Mouse (Mus musculus) kidney, postnatal 14 days (tissue): ENCODE measurements around the gene Ctdspl.
A peak's percentile ranks its signal among the peaks of the same experiment; 100 is the strongest.

Experiments used
- DNase-seq: peaks from one replicate; pipeline ENCODE4 v3.0.0; 2022; ENCODE audit warnings: mixed read lengths

Ctdspl gene

GRCm38 (mm10) chr9:118920798-118921515, 5.3 kb upstream of the Ctdspl start:
- DNase-seq = peak; percentile 88

- no peak for DNase-seq
Observed at GRCm38 (mm10) chr9:118921926-118922325, 4.3 kb upstream of the Ctdspl start.

DNA sequence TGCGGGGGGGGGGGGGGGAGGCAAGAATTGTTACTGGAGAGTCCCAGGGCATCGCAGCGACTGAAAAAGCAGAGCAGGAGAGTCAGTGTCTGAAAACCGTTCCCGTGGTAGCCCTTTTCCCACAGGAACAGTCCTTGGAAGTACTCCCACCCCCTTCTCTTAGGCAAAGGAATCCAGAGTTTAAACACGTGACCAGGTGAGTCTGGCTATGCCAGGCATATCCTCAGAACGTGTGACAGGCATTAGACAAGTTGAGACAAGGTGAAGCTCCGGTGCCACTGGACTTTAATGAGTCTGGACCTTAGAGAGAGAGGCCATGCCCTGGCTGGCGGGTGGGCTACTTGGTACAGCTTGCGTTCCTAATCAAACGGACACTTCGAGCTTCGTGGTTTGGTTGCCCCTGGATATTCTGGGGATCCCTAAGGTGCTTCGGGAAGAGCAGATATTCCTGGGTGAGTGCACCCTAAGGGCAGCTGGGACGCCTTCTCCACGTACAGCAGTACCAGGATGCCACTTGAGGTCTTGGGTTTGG, 1.6 kb upstream of the Ctdspl start:
- DNase-seq = no peak

GRCm38 (mm10) chr9:118925286-118926110, 755 bp upstream of the Ctdspl start:
- DNase-seq = peak; percentile 99

DNA sequence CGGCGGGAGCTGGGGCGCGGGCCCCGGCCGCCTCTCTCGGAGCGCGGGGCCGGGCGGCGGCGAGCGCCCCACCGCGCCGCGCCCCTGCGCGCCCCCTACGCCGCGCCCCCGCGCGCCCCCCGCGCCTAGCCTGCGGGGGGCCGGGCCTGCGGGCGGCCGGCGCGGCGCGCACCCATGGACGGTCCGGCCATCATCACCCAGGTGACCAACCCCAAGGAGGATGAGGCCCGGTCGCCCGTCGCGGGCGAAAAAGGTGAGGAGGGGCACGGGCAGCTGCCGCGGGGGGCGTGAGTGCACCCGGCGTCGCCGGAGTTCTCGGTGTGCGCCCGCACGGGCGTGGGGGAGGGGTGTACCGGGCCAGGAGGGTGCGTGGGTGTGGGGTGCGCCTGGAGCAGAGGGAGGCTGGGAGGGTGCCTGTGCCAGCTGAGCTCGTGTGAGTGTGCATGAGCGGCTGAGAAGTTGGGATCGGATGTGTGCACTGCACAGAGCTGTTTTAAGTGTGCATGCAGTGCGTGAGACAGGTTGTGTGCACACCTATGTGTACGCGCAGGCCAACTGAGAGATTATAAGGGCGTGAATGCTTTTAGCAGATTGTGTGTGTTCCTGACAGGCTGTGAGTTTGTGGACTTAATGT, 552 bp downstream of the Ctdspl start:
- peak; percentile 71 for DNase-seq

DNA sequence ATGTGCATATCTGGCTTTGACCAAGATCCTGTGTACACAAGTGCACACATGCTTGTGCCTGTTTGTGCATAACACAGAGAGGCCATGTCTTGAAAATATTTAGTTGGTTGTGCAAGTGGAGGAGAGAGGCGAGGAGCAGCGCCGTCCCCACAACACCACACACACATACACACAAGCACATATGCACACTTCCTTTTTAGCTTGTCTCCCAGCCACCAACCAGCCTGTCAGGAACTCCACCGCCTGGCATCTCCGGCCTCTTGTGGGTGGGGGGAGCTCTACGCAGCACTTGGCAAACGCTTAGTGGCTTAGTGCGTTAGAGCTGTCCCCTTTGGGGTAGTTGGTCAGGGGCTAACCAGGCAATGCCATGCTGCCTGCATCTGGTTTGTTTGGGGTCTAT, 1.2 kb downstream of the Ctdspl start:
- DNase-seq = peak; percentile 53

- DNase-seq = no peak
Observed at GRCm38 (mm10) chr9:118928007-118928406, 1.8 kb downstream of the Ctdspl start.

DNA sequence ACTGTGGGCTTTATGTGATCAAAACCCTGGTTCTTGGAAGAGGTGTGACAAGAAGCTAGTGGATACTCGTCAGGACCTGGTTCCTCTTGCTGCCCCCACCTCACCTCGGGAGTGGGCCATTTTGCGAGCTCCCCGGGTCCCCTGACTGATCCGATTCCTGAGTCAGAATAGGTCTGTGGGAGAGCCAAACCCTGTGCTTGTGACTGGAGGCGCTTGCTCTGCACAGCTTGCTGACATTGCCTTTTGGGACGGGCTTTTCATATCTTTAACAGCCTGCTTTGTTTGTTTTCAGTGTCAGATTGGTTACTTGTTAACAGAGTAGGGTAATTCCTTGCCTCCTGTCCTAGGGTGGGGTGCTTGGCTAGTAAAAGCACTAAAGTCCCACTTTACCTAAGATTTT, 2.4 kb downstream of the Ctdspl start:
- DNase-seq = peak; percentile 75

- DNase-seq = no peak
Observed at GRCm38 (mm10) chr9:118930611-118931010, 4.4 kb downstream of the Ctdspl start.

DNA sequence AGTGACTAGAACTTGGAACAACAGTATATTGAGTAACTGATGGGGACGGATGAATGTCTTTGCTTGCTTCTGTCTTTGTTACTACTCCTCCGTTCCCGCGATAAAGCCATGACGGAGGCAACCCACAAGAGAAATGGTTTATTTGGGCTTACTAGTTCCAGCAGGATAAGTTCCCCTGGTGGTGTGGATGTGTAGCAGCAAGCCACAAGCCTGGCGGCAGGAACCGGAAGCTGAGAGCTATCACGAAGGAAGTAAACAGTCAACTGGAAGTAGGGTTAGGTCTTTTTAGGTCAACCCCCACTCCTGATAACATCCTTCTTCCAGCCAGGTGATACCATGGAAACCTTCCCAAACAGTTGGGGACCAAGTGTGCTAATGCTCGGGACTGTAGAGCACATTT, 7.5 kb downstream of the Ctdspl start:
- no peak for DNase-seq

GRCm38 (mm10) chr9:118934319-118934718, 8.1 kb downstream of the Ctdspl start:
- DNase-seq = no peak

- DNase-seq = no peak
Observed at GRCm38 (mm10) chr9:118935098-118935497, 8.8 kb downstream of the Ctdspl start.

GRCm38 (mm10) chr9:118936071-118936470, 9.8 kb downstream of the Ctdspl start:
- peak; percentile 66 for DNase-seq

DNA sequence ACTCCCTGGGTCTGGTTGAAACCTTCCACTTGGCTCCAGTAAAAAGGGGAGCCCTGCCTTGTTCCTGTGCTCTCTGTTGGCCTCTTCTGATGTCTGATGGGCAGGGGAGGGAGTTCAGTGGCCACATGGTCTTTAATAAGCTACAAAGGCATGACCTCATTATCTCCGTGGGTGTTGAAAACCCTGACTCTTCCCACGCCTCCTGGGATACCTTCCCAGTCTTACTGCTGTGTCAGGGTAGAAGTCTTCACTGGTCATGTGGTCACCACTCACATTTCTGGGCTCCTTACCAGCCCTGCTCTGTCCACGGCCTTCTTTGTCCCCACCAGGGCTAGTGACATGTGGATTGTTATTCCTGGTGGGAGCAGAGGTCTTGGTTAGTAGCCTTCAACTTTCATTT, 11.3 kb downstream of the Ctdspl start:
- peak; percentile 58 for DNase-seq

DNA sequence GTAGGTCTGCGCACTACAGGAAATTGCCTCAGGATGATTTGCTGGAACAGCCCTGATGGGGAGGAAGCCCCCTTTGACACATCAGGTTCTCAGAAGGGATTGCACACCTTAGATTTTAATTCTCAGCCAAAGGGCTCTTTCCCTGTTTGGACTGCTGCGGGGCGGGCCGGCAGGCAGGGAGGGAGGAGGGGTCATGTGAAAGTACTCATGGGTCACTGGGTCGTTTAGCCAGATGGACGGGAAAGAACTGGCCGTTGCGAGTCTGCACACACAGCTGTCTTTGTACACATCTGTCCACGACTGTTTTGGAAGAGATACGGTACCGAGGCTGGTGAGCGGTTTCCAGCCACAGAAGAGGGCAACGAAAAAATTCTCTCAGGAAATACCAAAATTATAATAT, 13.2 kb downstream of the Ctdspl start:
- peak; percentile 63 for DNase-seq

DNA sequence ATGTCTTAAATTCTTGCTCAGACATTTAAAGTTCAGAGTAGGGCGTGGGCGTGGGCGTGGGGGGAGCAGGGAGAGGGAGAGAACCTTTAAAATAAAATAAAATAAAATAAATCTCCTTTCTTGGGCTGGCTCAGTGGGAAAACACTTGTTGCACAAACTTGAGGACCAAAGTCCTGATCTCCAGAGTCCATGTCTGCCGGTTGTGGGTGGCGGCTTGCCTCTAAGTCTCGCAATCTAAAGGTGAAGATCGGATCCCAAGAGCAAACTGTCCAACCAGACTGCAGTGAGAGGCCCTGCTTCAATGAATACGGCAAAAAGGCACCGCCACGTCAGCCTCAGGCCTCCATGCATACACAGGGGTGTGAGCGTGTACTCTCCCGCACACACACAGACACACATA, 13.6 kb downstream of the Ctdspl start:
- peak; percentile 54 for DNase-seq

DNA sequence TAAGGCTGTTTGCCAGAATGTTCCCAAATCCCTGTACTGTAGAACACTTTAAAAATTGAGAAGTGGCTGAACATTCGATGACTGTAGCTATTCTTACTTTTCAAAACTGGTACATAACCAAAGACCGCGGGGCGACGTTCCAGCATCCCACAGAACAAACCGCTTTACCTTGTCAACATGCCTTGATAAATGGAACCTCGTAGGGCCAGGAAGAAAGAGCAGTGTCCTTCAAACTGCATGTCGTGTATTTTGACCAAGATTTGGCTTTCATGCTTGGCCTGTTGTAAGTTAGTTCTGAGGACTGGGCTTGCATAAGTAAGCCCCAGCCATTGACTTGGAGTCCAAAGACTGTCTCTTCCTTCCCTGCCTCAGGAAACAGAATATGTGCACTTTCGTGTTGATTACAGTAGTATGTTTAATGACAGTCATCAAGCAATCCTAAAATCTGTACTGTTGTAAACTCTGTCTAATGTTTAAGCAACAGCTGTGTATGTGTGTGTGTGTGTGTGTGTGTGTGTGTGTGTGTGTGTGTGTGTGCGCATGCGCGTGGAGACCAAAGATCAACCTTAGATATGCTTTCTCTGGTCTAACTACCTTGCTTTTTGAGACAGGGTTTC, 14.4 kb downstream of the Ctdspl start:
- no peak for DNase-seq

DNA sequence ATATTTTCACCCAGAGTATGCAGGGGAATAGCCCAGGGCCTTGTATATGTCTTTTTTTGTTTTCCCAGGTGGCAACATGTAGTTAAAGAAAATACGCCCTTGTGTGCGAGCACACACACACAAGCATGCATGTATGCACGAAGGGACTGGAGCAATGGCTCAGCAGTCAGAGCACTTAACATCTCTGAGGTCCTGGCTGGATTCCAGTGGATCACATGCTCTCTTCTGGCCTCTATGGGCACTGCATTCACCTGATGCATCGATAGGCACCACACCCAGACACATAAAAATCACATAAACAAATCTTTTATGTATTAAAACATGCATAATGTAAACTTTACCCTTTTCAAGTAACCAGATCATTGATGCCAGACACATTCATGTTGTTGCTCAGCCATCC, 15.8 kb downstream of the Ctdspl start:
- DNase-seq = peak; percentile 59

GRCm38 (mm10) chr9:118943941-118944340, 17.7 kb downstream of the Ctdspl start:
- no peak for DNase-seq

DNA sequence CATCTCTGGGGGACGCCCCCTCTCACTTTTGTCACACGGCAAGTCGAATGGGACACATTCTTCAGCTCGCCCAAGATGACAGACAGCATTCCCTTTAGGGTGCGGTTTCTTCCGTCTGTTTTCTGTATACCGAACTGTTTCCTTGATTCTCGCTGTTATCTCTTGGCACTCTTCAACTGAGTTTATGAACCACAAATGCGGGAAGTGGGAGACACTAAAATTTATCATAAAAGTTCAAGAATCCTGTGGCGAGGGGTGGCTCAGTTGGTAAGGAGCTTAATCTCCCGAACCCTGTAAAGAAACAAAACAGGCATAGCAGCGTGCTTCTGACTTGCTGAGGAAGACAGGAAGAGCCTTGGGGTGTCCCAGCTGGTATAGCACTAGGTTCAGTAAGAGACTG, 18.1 kb downstream of the Ctdspl start:
- no peak for DNase-seq

DNA sequence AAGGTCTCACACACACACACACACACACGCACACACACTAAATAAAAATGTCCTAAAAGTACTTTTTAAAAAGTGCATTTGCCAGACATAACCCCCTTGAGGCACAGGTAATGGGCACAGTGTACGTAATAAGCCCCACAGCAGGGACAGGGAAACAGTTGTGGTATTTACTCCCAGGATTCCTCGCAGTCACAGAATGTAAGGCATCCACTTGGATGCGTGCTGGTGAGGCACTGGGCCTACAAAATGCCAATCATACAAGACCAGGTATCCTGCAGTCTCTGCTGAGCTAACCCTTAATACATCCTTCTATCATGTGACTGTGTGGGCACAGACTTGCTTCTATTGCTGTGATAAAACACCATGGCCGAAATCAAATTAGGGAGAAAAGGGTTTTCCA, 22.2 kb downstream of the Ctdspl start:
- DNase-seq = no peak

- no peak for DNase-seq
Observed at GRCm38 (mm10) chr9:118949124-118949523, 22.9 kb downstream of the Ctdspl start.

DNA sequence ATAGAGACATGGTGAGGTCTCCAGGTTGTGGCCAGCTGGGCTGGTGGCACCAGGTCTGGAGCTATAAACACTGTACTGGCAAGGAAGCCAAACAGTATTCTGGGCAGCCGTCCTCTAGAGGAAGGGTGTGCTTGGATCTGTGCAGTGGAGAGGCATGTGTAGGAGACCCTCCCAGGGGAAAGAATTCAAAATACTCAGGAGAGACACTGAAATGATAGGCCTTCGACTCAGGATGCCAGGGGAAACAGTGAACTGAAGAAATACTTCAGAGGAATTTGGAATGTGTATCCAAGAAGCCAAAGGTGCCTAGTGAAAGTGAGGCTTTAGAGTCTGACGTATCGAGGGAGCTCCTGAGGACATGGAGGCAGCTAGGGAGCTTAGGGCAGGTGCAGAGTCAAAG, 23.4 kb downstream of the Ctdspl start:
- no peak for DNase-seq
